In the genomic region with DNA sequence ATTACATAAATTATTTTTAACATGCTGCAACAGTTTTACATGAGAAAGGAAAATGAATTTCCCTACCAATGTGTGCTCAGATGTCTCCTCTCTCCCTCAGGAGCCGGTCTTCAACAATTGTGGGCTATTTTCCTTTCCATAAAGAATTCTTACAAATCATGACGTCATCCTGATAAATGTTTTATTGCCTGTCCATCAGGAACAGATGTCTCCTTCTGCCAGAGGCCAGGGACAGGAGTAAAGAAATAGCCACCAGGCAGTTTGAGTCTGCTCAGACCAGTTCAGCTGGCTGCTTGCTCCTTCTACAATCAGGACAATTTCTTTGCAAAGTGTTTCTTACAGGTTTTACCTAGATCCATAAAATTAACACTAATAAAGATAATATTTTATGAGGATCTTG, we compare ENCODE assay signal across 25 mouse cellular contexts.
"Had no signal": no experiment of that assay in that cellular context is flagged by ENCODE, and none has a peak within 500 bp of the region (broad histone marks: within the 10 kb centered on the region; RNA-seq: fewer than 3 reads in every experiment).

No protein-coding gene starts in this region.

- DNase-seq: cerebellum, adult 8-10 months; cerebellum, adult 9-10 months; cerebellum, adult 9-11 months; cerebellum, postnatal 10 days; cerebellum, postnatal 14 days; cerebellum, postnatal 25 days; cerebellum, postnatal 36 days; embryo, embryonic 11 days; forebrain, postnatal 0 days; gastrocnemius, postnatal 10 days; gastrocnemius, postnatal 14 days; gastrocnemius, postnatal 25 days; gastrocnemius, postnatal 36 days; heart, adult 18-20 months; heart, adult 2 months had no signal

- H3K36me3 ChIP-seq: embryonic facial prominence, embryonic 12.5 days; embryonic facial prominence, embryonic 13.5 days; embryonic facial prominence, embryonic 15.5 days; forebrain, embryonic 12.5 days; forebrain, embryonic 15.5 days had no signal

- H3K27ac ChIP-seq: embryonic facial prominence, embryonic 10.5 days; embryonic facial prominence, embryonic 12.5 days; embryonic facial prominence, embryonic 13.5 days; embryonic facial prominence, embryonic 15.5 days; forebrain, embryonic 10.5 days; forebrain, embryonic 12.5 days; forebrain, embryonic 13.5 days; forebrain, embryonic 15.5 days; heart, adult 2 months; heart, embryonic 10.5 days had no signal

- H3K27me3 ChIP-seq: embryonic facial prominence, embryonic 12.5 days; embryonic facial prominence, embryonic 13.5 days; embryonic facial prominence, embryonic 15.5 days; forebrain, embryonic 12.5 days; forebrain, embryonic 13.5 days; forebrain, embryonic 15.5 days had no signal

- H3K4me3 ChIP-seq: embryonic facial prominence, embryonic 10.5 days; embryonic facial prominence, embryonic 12.5 days; embryonic facial prominence, embryonic 13.5 days; embryonic facial prominence, embryonic 15.5 days; erythroblast, embryonic 14.5 days; forebrain, embryonic 10.5 days; forebrain, embryonic 12.5 days; forebrain, embryonic 13.5 days; forebrain, embryonic 15.5 days; heart, adult 2 months; heart, embryonic 10.5 days had no signal
